Mouse (Mus musculus): ENCODE data around the gene Fry.

DNA sequence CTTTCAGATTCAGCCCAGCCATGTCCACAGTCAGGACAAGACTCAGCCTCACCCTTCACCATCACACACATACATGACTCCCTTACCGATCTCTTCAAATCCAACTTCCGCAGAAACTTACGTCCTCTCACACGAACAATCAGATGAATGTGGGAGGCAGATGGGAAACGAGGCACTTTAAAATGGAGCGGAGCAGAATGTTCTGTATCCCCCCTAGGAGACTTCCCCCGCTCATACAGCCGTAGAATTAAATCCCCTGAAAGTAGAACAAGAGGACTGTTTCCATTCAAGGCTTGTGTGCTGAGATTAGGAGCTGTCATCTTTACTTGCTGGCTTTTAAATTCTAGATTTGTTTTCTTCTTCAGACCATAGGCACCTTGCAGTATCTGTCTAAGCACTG is 10.0 kb downstream of the Fry start:
- TF ChIP-seq MAFK (IDR thresholded peaks at IDR 0.05; ENCODE audit: borderline replicate concordance, low read depth, low read length) (no peak), POLR2A (IDR thresholded peaks at IDR 0.05; ENCODE audit: control insufficient read depth in 1 of 2, insufficient read depth in 1 of 2, low read depth in 1 of 2, low read length in 2 of 2, poor library complexity in 1 of 2) (no peak)
